Mouse (Mus musculus) gastrocnemius, adult 2 months (tissue): ENCODE results near the gene Taf3. TPM values are rescaled to one million over a fixed set of nuclear protein-coding genes. Genes with fewer than 3 reads are reported as not detected.

ENCODE experiments used
- DNase-seq: peaks from one replicate; pipeline ENCODE4 v3.0.0; 2022
- H3K27ac ChIP-seq: fragments of 200-600 bp; 2 replicates; pipeline ENCODE4 v1.8.1; 2022; ENCODE audit warnings: mild to moderate bottlenecking
- H3K4me3 ChIP-seq: fragments of 200-600 bp; 2 replicates; pipeline ENCODE4 v1.8.1; 2022; ENCODE audit warnings: mild to moderate bottlenecking, moderate library complexity
- CTCF ChIP-seq: fragments of 200-600 bp; IDR thresholded peaks from 2 replicates; pipeline ENCODE4 v1.8.1; 2022; ENCODE audit warnings: antibody characterized with exemption, mild to moderate bottlenecking, moderate library complexity
- intact Hi-C: fragments of 180-260 bp; cut with DNase I; formaldehyde crosslinking; loops from one replicate; pipeline ENCODE4 v1.15.1; 2025
- total RNA-seq, 2 experiments: library from RNA; stranded (reverse); gene quantifications; 2 replicates each; pipeline ENCODE4 v1.2.3; 2021

Gene Taf3
- total RNA-seq, 2 experiments from 2014 or later: 10.0 to 12.2 TPM

DNA sequence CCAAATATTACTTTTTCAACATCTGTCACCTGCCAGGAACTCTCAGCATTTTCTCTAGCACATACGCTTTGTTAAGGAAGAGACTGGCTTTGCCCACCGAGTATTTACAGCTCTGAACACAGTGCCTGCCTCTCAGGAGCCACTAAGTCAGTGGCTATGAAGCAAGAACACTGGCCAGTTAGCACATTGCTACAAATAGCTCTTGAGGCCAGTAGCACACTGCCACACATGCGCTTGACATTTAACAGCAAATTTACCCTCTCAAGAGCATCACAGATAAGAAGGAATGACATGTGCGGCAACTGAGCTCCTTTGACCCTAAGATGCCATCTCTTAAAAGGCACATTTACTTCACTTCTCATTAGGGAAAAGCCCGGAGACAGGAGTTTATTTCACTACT, 78.7 kb downstream of the Taf3 start:
- DNase-seq: peak; percentile 48

DNA sequence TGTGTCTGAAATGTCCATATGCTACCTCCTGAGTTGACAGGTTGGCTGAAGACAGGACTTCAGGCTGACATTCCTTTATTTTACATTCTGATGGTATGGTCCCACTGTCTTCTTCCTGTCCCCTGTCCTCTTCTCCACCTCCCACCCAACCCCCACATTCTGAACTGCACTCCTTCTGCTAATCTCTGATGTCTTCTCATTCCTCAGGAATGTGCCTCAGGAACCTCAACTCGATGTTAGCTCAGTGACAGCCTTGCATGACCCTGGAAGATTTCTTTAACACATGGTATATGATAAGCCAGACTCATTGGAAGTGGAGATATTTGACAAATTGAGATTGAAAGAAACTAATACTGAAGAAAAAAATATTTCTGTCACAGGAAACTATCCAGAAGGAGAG, 81.8 kb downstream of the Taf3 start:
- DNase-seq: no peak
- intact Hi-C loops: no loop called here
- Histone ChIP-seq H3K4me3 (no peak overlapping the region), H3K27ac (no peak overlapping the region)
- no peak for TF ChIP-seq CTCF

More for the DNA sequence above, 78.7 kb downstream of the Taf3 start:
- no peak overlapping the region for H3K4me3 ChIP-seq
- H3K27ac ChIP-seq: peak overlapping the region; percentile 82
- intact Hi-C loops: no loop called here
- no peak for TF ChIP-seq CTCF

DNA sequence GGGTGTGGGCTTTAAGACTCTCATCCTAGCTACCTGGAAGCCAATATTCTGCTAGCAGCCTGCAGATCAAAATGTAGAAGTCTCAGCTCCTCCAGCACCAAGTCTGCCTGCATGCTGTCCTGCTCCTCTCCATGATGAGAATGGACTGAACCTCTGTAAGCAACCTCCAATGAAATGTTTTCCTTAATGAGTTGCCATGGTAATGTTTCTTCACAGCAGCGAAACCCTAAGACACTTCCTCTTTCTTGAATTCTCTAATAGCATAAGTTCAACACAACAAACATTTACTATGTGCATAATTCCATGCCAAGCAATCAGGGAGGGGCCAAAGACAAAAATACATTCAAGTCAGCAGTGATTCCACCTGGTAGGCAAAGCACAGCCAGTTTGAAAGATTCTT, 82.8 kb downstream of the Taf3 start:
- DNase-seq: no peak
- TF ChIP-seq CTCF: no peak
- intact Hi-C loops: no loop called here
- no peak overlapping the region for H3K27ac ChIP-seq
- no peak overlapping the region for H3K4me3 ChIP-seq

DNA sequence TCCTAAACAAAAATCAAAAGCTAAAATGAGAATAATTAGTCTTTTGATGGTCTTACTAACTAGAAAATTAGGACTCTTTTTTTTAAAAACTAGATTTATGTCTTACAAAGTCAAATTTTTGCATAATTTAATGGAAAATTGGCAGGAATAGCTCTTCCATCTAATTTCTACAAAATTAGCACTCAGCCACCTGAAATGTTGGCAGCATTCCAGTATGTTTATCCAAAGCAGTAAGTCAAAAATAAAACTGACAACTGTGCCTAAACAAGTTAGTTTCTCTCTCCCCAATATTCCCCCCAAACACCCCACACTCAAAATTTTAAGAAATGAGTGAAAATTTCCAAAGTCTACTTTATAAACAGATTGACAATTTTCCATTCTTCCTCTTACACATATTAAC, 85.5 kb downstream of the Taf3 start:
- no peak for DNase-seq
- no peak overlapping the region for H3K27ac ChIP-seq
- H3K4me3 ChIP-seq: no peak overlapping the region
- TF ChIP-seq CTCF: no peak
- intact Hi-C loops: no loop called here

DNA sequence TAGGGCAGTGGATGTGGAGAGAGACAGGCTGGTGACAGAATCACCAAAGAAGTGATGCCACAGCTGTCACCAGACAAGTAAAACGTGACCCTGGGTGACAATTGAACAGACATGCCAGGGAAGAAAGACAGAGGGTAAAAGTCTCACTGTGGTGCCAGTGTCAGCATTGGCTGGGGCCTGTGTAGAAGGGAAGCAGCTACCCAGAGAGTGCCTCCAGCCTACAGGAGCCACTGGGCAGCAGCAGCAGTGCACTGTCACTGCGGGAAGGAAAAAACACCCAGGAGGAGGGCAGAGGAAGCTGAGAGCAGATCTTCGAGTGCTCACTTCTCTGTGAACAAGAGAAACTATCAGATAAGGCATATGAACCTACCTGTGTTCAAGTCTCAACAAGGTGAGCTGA, 86.7 kb downstream of the Taf3 start:
- H3K4me3 ChIP-seq: no peak overlapping the region
- no peak for DNase-seq
- no peak overlapping the region for H3K27ac ChIP-seq
- TF ChIP-seq CTCF: no peak
- intact Hi-C loops: no loop called here

DNA sequence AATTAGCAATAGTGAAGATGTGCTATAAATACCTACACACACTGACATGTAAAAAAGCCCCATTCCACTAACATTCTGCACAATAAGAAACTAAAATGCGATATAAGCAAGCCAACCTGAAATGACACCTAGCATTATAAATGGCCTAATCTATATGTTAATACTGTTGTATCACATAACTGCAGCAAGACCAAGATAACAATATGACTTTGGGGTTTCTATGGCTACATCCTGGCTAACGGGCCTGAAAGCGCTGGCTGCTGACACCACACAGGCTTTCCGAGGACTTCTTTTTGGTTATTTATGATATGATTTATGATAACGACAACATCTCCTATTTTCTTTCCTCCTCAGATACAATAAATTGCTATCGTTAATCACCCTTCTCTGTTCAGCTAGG, 90.4 kb downstream of the Taf3 start:
- no peak for DNase-seq
- Histone ChIP-seq H3K27ac (no peak overlapping the region), H3K4me3 (no peak overlapping the region)
- no peak for TF ChIP-seq CTCF
- intact Hi-C loops: no loop called here

DNA sequence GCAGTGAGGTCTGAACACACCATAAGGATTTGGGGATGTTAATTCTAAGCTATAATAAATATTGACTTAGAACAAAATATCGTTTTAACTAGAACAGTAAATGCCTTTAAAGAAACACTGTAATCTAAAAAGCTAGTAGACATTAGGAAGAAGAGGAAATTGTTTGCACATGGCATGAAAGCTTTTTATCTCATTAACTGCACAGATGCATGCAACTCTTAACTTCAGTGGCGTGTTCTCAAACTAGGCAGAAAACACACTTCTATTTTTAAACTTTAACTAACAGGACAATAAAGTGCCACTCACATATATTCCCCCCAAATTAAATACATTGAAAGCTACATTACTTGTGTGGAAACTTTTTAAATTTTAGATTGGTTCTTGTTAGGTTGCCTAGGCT, 91.8 kb downstream of the Taf3 start:
- TF ChIP-seq CTCF: no peak
- Histone ChIP-seq H3K27ac (no peak overlapping the region), H3K4me3 (no peak overlapping the region)
- DNase-seq: no peak
- intact Hi-C loops: no loop called here

DNA sequence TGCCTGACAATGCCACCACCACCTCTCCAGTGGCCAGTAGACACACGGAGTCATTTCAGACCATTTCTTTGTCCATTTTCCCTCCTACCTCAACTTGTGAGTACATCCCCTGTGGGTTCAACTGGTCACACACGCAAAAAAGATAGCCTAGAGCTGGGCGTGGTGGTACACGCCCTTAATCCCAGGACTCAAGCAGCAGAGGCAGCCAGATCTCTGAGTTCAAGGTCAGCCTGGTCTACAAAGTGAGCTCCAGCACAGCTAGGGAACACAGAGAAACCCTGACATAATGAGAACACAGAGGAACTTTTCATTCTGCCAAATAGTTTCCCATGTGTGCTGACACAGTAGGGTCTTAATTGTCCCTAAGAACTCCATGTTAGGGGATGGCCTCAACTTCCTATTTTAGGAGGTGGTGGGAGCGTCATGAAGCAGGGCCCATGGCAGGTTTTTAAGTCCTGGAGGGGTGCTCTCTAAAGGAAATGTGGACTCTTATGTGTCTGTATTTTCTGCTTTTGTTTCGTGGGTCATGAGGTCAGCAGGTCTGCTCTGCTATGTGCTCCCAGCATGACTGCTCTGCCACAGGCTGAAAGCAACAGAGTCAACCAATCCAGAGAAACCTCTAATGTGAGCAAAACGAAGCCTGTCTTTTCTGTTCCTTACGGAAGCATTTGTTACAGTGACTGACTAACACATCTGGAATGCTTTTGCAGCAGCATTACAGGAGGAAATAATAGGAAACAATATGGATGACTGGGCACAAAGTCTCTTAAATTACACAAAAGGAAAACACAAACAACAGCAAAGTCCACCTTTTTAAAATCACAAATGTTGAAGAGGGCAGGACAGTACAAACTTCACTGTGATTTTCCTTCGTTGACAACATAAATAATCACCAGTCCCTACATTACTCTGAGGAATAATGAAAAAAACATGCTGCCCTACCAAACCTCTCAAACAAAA, 92.5 kb downstream of the Taf3 start:
- no peak overlapping the region for H3K4me3 ChIP-seq
- no peak for TF ChIP-seq CTCF
- H3K27ac ChIP-seq: no peak overlapping the region
- no peak for DNase-seq
- intact Hi-C loops: no loop called here

DNA sequence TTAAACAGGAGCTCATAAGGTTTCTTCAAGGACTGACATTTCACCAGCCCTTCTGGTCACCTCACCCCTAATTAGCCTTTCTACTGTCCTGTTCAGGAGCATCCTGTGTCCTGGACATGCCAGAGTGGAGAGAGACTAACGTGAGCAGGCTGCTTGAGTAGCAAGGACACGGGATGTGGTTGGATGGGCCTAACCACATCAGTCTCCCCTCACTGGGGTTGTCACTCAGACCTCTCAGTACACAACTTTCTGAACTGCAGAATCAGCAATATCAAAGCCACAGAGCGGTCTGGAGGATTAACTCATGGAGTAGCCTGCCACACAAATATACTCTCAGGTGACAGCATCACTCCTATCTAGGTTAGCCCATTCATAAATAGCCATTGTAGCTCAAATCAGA, 101.7 kb downstream of the Taf3 start:
- H3K27ac ChIP-seq: no peak overlapping the region
- intact Hi-C loops: no loop called here
- no peak for TF ChIP-seq CTCF
- DNase-seq: no peak
- no peak overlapping the region for H3K4me3 ChIP-seq

DNA sequence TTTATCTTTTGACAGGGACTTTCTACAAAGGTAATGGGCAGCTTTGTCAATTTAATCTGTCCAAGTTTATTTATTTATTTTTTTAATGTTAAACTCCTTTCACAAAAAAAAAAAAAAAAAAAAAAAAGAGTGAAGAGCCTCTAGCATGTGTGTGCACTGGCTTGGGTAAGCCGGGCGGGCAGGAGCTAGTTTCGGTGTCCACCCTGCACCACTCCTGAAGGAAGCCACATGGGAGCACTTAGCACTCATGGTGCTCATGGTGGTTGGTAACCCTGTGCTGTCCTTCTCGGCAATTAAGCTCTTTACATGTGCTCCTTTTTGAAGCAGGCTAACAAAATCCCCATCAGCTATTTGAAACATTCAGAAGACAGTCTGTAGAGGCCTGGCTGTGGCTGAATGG, 102.8 kb downstream of the Taf3 start:
- DNase-seq: no peak
- TF ChIP-seq CTCF: no peak
- Histone ChIP-seq H3K4me3 (no peak overlapping the region), H3K27ac (no peak overlapping the region)
- intact Hi-C loops: no loop called here

DNA sequence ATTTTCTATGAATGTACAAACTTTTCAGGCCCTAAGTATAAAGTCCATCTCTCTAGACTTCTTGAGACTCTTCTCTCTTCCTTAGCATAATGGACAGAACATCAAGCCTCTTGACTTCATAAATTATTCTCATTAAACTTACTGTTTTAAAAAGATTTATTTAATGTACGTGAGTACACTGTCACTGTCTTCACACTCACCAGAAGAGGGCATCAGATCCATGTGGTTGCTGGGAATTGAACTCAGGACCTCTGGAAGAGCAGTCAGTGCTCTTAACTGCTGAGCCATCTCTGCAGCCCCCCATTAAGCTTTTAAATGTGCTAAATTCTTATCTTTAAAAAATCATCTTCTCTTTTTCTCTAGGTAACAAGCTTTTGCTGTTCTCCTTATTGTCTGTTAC, 105.4 kb downstream of the Taf3 start:
- intact Hi-C loops: loop anchor here (5.0 kb wide), 1 partner anchor 64 kb away; no protein-coding TSS in a partner anchor
- TF ChIP-seq CTCF: peak; percentile 50
- no peak overlapping the region for H3K4me3 ChIP-seq
- no peak for DNase-seq
- no peak overlapping the region for H3K27ac ChIP-seq

DNA sequence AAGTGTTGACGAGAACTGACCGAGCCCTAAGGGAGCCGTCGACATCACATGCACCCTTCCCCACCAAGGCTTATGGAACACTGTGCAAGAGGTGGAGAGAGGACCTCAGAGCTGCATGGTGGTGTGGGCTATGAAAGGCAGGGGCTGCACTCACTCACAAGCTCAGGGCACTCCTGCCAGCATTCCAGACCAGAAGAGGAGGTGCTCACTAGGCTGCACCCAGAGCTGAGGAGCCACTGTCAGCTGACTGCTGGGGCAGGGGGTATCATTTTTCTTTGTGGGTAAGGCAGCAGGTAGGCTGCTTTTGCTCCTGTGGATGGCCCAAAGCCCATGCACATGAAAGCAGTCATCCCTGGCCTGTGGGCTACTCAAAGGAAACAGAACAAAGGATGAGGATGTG, 109.1 kb downstream of the Taf3 start:
- no peak overlapping the region for H3K4me3 ChIP-seq
- no peak for DNase-seq
- no peak overlapping the region for H3K27ac ChIP-seq
- TF ChIP-seq CTCF: no peak
- intact Hi-C loops: no loop called here

DNA sequence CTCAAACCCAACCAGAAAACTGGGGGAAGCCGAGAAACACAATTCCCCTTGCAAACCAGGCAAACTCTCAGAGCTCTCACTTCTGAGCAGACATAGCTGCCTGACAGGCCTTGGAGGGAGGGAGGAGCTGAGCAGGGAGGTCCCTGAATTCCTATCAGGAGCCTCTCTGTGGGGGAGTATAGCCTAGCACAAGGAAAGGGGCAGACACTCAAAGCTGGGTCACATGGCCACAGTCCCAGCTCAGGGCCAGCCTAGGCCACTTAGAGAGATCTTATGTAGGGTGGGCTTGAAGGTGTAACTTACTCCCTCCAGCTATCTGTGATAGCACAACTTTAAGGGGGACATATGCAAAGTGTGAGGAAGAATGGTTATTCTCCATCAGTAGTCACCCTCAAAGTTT, 112.4 kb downstream of the Taf3 start:
- intact Hi-C loops: no loop called here
- no peak overlapping the region for H3K4me3 ChIP-seq
- DNase-seq: no peak
- H3K27ac ChIP-seq: no peak overlapping the region
- no peak for TF ChIP-seq CTCF

DNA sequence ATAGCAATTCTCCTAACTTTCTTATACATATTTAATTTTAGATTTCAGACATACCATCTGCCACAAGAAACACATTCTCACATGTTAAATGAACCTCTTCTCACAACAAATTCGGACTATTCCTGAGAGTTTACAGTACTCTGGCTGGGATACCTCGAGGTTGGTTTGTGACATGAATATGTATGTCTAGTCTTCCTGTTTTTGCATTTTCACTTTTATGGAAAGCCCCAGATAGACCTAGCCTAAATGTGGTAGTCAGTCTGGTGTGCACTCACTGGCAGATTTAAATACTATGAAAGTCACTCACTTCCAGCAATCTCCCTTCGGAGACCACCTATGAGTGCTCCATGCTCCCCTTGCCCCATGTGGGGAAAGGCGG, 121.5 kb downstream of the Taf3 start:
- no peak for DNase-seq
- no peak for TF ChIP-seq CTCF
- Histone ChIP-seq H3K4me3 (no peak overlapping the region), H3K27ac (no peak overlapping the region)
- intact Hi-C loops: no loop called here
